In the genomic region with DNA sequence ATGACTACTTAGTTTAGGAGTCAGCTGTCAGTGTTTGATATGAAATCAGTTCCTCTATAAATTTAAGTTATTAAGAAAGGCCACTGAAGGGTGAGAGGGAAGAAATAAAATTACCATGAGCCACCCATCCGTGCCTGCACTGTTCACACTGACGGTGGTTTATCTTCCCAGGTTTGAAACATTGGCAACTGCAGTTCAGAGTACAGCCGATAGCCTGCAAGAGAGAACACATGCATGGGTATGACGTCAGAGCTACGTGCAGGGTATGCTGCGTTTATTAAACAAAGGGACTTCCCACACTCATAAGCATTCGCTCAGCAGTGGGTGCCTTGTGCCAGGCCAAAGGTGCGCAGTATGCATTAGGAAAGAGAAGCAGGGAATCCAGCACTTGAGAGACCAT, we compare ENCODE assay signal across 24 mouse cellular contexts. TPM values are rescaled to one million over a fixed set of nuclear protein-coding genes. Genes with fewer than 3 reads are reported as not detected.
DNase-seq lines count a peak whose midpoint lies in the region; ATAC-seq and TF ChIP-seq lines count a peak whose summit lies in the region.
"Had no signal": no experiment of that assay in that cellular context is flagged by ENCODE, and none has a peak within 500 bp of the region (broad histone marks: within the 10 kb centered on the region; RNA-seq: fewer than 3 reads in every experiment).

No protein-coding gene starts in this region.

- TF ChIP-seq POLR2A in heart, adult 2 months (IDR thresholded peaks at IDR 0.05; ENCODE audit: insufficient read depth, low read depth, low read length): no peak

- DNase-seq in heart, adult 11 months: peak; percentile 29
- DNase-seq in heart, postnatal 14 days: no peak
- DNase-seq in heart, embryonic 10.5 days (ENCODE audit: low spot score): peak; percentile 38
- no peak for DNase-seq in heart, adult 2 months
- no peak for DNase-seq in hindbrain, postnatal 0 days (ENCODE audit: low spot score)
- DNase-seq in midbrain, embryonic 11.5 days (ENCODE audit: low spot score, missing footprints): peak; percentile 57
- DNase-seq: adrenal gland, adult 2 months; adrenal gland, adult 8-10 months; adrenal gland, postnatal 10 days; adrenal gland, postnatal 14 days; adrenal gland, postnatal 25 days; adrenal gland, postnatal 36 days; B cell, adult 2 months; cerebellum, adult 11 months; cerebellum, adult 11-12 months had no signal

- H3K9me3 ChIP-seq in heart, embryonic 10.5 days: no peaks in the 10 kb centered on the region
- no peaks in the 10 kb centered on the region for H3K9me3 ChIP-seq in hindbrain, postnatal 0 days (ENCODE audit: low read length)
- H3K9me3 ChIP-seq in hindbrain, embryonic 16.5 days (ENCODE audit: control insufficient read depth, low read length): no peaks in the 10 kb centered on the region
- no peaks in the 10 kb centered on the region for H3K9me3 ChIP-seq in midbrain, embryonic 11.5 days (ENCODE audit: control insufficient read depth, low read length)
- H3K9me3 ChIP-seq in midbrain, embryonic 15.5 days: no peaks in the 10 kb centered on the region
- H3K9me3 ChIP-seq: G1E had no signal

- WGBS in heart, embryonic 10.5 days: 74% methylated on average over 8 of the region's 8 CpGs
- 73% methylated on average over 8 of the region's 8 CpGs for WGBS in heart, adult 2 months
- WGBS in hindbrain, postnatal 0 days: 56% methylated on average over 8 of the region's 8 CpGs
- 63% methylated on average over 8 of the region's 8 CpGs for WGBS in hindbrain, embryonic 16.5 days
- WGBS in midbrain, embryonic 11.5 days: 86% methylated on average over 8 of the region's 8 CpGs
- 78% methylated on average over 8 of the region's 8 CpGs for WGBS in midbrain, embryonic 15.5 days

- no peak overlapping the region for H3K9ac ChIP-seq in heart, adult 2 months (ENCODE audit: low read depth, low read length)
- no peak overlapping the region for H3K9ac ChIP-seq in hindbrain, postnatal 0 days (replicated peaks; ENCODE audit: low read length)
- H3K9ac ChIP-seq in hindbrain, embryonic 16.5 days (ENCODE audit: low read depth, low read length): no peak overlapping the region
- H3K9ac ChIP-seq in midbrain, embryonic 11.5 days (ENCODE audit: low read length): no peak overlapping the region
- no peak overlapping the region for H3K9ac ChIP-seq in midbrain, embryonic 15.5 days

- H3K79me2 ChIP-seq in heart, adult 2 months (replicated peaks; ENCODE audit: control insufficient read depth, insufficient read depth, low read length): no peaks in the 10 kb centered on the region

- TF ChIP-seq CTCF in heart, adult 2 months (IDR thresholded peaks at IDR 0.05): no peak
- TF ChIP-seq CTCF in hindbrain, postnatal 0 days (IDR thresholded peaks at IDR 0.05; ENCODE audit: low read depth): no peak

- intact Hi-C loops in heart, postnatal 14 days (cut with DNase I): no loop called here
- intact Hi-C loops in heart, adult 2 months (cut with DNase I): no loop called here

- no peaks in the 10 kb centered on the region for H3K4me1 ChIP-seq in heart, embryonic 10.5 days
- no peaks in the 10 kb centered on the region for H3K4me1 ChIP-seq in heart, adult 2 months (ENCODE audit: control insufficient read depth, insufficient read depth, low read length)
- H3K4me1 ChIP-seq in hindbrain, postnatal 0 days (ENCODE audit: insufficient read depth, low read length): no peaks in the 10 kb centered on the region
- no peaks in the 10 kb centered on the region for H3K4me1 ChIP-seq in hindbrain, embryonic 16.5 days (ENCODE audit: control insufficient read depth, insufficient read depth, low read depth, low read length)
- H3K4me1 ChIP-seq in midbrain, embryonic 11.5 days (ENCODE audit: control insufficient read depth, insufficient read depth, low read length): no peaks in the 10 kb centered on the region
- no peaks in the 10 kb centered on the region for H3K4me1 ChIP-seq in midbrain, embryonic 15.5 days

- H3K4me2 ChIP-seq in hindbrain, postnatal 0 days (ENCODE audit: low read depth, low read length): no peak overlapping the region
- no peak overlapping the region for H3K4me2 ChIP-seq in hindbrain, embryonic 16.5 days (ENCODE audit: low read length)
- no peak overlapping the region for H3K4me2 ChIP-seq in midbrain, embryonic 11.5 days
- no peak overlapping the region for H3K4me2 ChIP-seq in midbrain, embryonic 15.5 days

- no peak overlapping the region for H3K4me3 ChIP-seq in heart, embryonic 10.5 days
- no peak overlapping the region for H3K4me3 ChIP-seq in heart, adult 2 months
- H3K4me3 ChIP-seq in hindbrain, postnatal 0 days (ENCODE audit: low read length): no peak overlapping the region
- H3K4me3 ChIP-seq in hindbrain, embryonic 16.5 days (ENCODE audit: low read length): no peak overlapping the region
- no peak overlapping the region for H3K4me3 ChIP-seq in midbrain, embryonic 11.5 days (ENCODE audit: low read depth, low read length)
- no peak overlapping the region for H3K4me3 ChIP-seq in midbrain, embryonic 15.5 days

- ATAC-seq in hindbrain, postnatal 0 days: 0 out of 2 replicates have a peak, but pooled peaks have one; percentile 53
- no peak for ATAC-seq in hindbrain, embryonic 16.5 days
- no peak for ATAC-seq in midbrain, embryonic 11.5 days (ENCODE audit: low FRiP score)
- no peak for ATAC-seq in midbrain, embryonic 15.5 days (replicated peaks)
- ATAC-seq: activated CD4-positive, CD25-positive, alpha-beta regulatory T cell, adult 4 months; CD4-positive, CD25-positive, alpha-beta regulatory T cell, adult 4 months; Patski had no signal

- peaks cover 8% of the 10 kb centered on the region; the same call in 1 of the 2 replicates for H3K27me3 ChIP-seq in heart, embryonic 10.5 days (ENCODE audit: insufficient read depth, poor library complexity, severe bottlenecking)
- no peaks in the 10 kb centered on the region for H3K27me3 ChIP-seq in heart, adult 2 months (ENCODE audit: control insufficient read depth, insufficient read depth, low read length)
- H3K27me3 ChIP-seq in hindbrain, postnatal 0 days (ENCODE audit: insufficient read depth, low read length): no peaks in the 10 kb centered on the region
- H3K27me3 ChIP-seq in hindbrain, embryonic 16.5 days (replicated peaks; ENCODE audit: control insufficient read depth, insufficient read depth, low read length): no peaks in the 10 kb centered on the region
- no peaks in the 10 kb centered on the region for H3K27me3 ChIP-seq in midbrain, embryonic 11.5 days (ENCODE audit: control insufficient read depth, insufficient read depth, low read length)
- H3K27me3 ChIP-seq in midbrain, embryonic 15.5 days (replicated peaks): no peaks in the 10 kb centered on the region
- H3K27me3 ChIP-seq: CH12.LX had no signal

- no peaks in the 10 kb centered on the region for H3K36me3 ChIP-seq in heart, embryonic 10.5 days
- no peaks in the 10 kb centered on the region for H3K36me3 ChIP-seq in heart, adult 2 months (ENCODE audit: control insufficient read depth, insufficient read depth, low read length)
- no peaks in the 10 kb centered on the region for H3K36me3 ChIP-seq in hindbrain, postnatal 0 days (ENCODE audit: insufficient read depth, low read length)
- H3K36me3 ChIP-seq in hindbrain, embryonic 16.5 days (ENCODE audit: control insufficient read depth, insufficient read depth, low read length): no peaks in the 10 kb centered on the region
- no peaks in the 10 kb centered on the region for H3K36me3 ChIP-seq in midbrain, embryonic 11.5 days (ENCODE audit: control insufficient read depth, insufficient read depth, low read length)
- H3K36me3 ChIP-seq in midbrain, embryonic 15.5 days (replicated peaks): no peaks in the 10 kb centered on the region
- H3K36me3 ChIP-seq: G1E had no signal

- no peak for TF ChIP-seq EP300 in heart, adult 2 months (IDR thresholded peaks at IDR 0.05; ENCODE audit: insufficient read depth, low read depth, low read length)

- H3K27ac ChIP-seq in heart, embryonic 10.5 days: no peak overlapping the region
- H3K27ac ChIP-seq in heart, adult 2 months: no peak overlapping the region
- H3K27ac ChIP-seq in hindbrain, postnatal 0 days: no peak overlapping the region
- no peak overlapping the region for H3K27ac ChIP-seq in hindbrain, embryonic 16.5 days (ENCODE audit: low read depth, low read length)
- no peak overlapping the region for H3K27ac ChIP-seq in midbrain, embryonic 11.5 days (ENCODE audit: low read depth, low read length)
- no peak overlapping the region for H3K27ac ChIP-seq in midbrain, embryonic 15.5 days

RNA-seq across cellular contexts. Expression of a gene that starts 13.8 kb away (rescaled TPM):
- 1 to 10 TPM; 1.6 to 2.2 TPM for total RNA-seq in heart, postnatal 14 days (2021)
- polyA plus RNA-seq in heart, embryonic 10.5 days (2016; fragmentation: Nextera tagmentation; extraction: Ambion mirVana): 8.1 and 14.3 TPM in 2 replicates
- total RNA-seq in heart, adult 2 months (2021): 1 to 10 TPM in 1 of 2 experiments, under 1 TPM in 1; 0.82 to 1.4 TPM
- 0.57 and 0.91 TPM in 2 replicates for polyA plus RNA-seq in heart, adult 2 months (2012; rRNA removed)
- 0.04 and 0.47 TPM in 2 replicates for total RNA-seq in hindbrain, postnatal 0 days (2014; rRNA removed)
- polyA plus RNA-seq in hindbrain, postnatal 0 days (2015; fragmentation: Nextera tagmentation; extraction: Ambion mirVana): 0.04 TPM in 1 of 2 replicates, not detected in the other
- polyA plus RNA-seq in hindbrain, embryonic 16.5 days (2015; fragmentation: Nextera tagmentation; extraction: Ambion mirVana): 0.20 and 0.41 TPM in 2 replicates
- polyA plus RNA-seq in midbrain, embryonic 11.5 days (2014; fragmentation: Nextera tagmentation; extraction: Ambion mirVana): 0.32 and 0.44 TPM in 2 replicates
- polyA plus RNA-seq in midbrain, embryonic 15.5 days (2015; fragmentation: Nextera tagmentation; extraction: Ambion mirVana): 0.08 and 0.20 TPM in 2 replicates
- total RNA-seq: CH12.LX, MEL had no signal
- polyA plus RNA-seq: activated CD4-positive, CD25-positive, alpha-beta regulatory T cell, adult 4 months; CD4-positive, CD25-positive, alpha-beta regulatory T cell, adult 4 months; G1E had no signal

RNA-seq across cellular contexts. Expression of a gene that starts 44.0 kb away (rescaled TPM):
- 1 to 10 TPM; 8.3 to 9.5 TPM for total RNA-seq in heart, postnatal 14 days (2021)
- polyA plus RNA-seq in heart, embryonic 10.5 days (2016; fragmentation: Nextera tagmentation; extraction: Ambion mirVana): 8.4 and 13.8 TPM in 2 replicates
- total RNA-seq in heart, adult 2 months (2021): 1 to 10 TPM; 7.8 to 8.0 TPM
- polyA plus RNA-seq in heart, adult 2 months (2012; rRNA removed): 1.8 and 2.8 TPM in 2 replicates
- total RNA-seq in hindbrain, postnatal 0 days (2014; rRNA removed): 85.2 and 91.3 TPM in 2 replicates
- 51.5 and 53.4 TPM in 2 replicates for polyA plus RNA-seq in hindbrain, postnatal 0 days (2015; fragmentation: Nextera tagmentation; extraction: Ambion mirVana)
- polyA plus RNA-seq in hindbrain, embryonic 16.5 days (2015; fragmentation: Nextera tagmentation; extraction: Ambion mirVana): 47.6 and 49.5 TPM in 2 replicates
- 40.2 and 42.0 TPM in 2 replicates for polyA plus RNA-seq in midbrain, embryonic 11.5 days (2014; fragmentation: Nextera tagmentation; extraction: Ambion mirVana)
- 67.0 and 71.7 TPM in 2 replicates for polyA plus RNA-seq in midbrain, embryonic 15.5 days (2015; fragmentation: Nextera tagmentation; extraction: Ambion mirVana)
- total RNA-seq: MEL had no signal
- polyA plus RNA-seq: C2C12, G1E had no signal

Comparison
In these comparisons a context has a peak if more than half of its experiments do, and no peak if none do; other contexts are left out.
1. DNase-seq: peak in heart, adult 11 months (single experiment), heart, embryonic 10.5 days (single experiment) and midbrain, embryonic 11.5 days (single experiment); none in heart, postnatal 14 days (0 of 2), heart, adult 2 months (0 of 2) and hindbrain, postnatal 0 days (single experiment).